Mouse (Mus musculus) liver, adult (tissue): Measurements from ENCODE around the gene Rc3h1.

ENCODE experiments used
- GATA4 ChIP-seq: IDR thresholded peaks from 2 replicates; pipeline ENCODE4 v1.6.1; 2014; ENCODE audit warnings: mild to moderate bottlenecking, low read length; ENCODE audit not compliant: insufficient replicate concordance

Gene Rc3h1

GRCm38 (mm10) chr1:160921938-160922337, 15.7 kb downstream of the Rc3h1 start:
- no peak for TF ChIP-seq GATA4

- TF ChIP-seq GATA4, result no peak
Observed at GRCm38 (mm10) chr1:160931320-160931719, 25.1 kb downstream of the Rc3h1 start.

GRCm38 (mm10) chr1:160933896-160934482, 27.8 kb downstream of the Rc3h1 start:
- no peak for TF ChIP-seq GATA4

- TF ChIP-seq GATA4, result no peak
Observed at GRCm38 (mm10) chr1:160935551-160935950, 29.3 kb downstream of the Rc3h1 start.

GRCm38 (mm10) chr1:160963199-160963598, 57.0 kb downstream of the Rc3h1 start:
- no peak for TF ChIP-seq GATA4

- no peak for TF ChIP-seq GATA4
Observed at GRCm38 (mm10) chr1:160967268-160967667, 61.0 kb downstream of the Rc3h1 start.

- TF ChIP-seq GATA4, result no peak
Observed at GRCm38 (mm10) chr1:160968643-160969042, 62.4 kb downstream of the Rc3h1 start.

- no peak for TF ChIP-seq GATA4
Observed at GRCm38 (mm10) chr1:160978071-160978735, 72.0 kb downstream of the Rc3h1 start, which contains the start of gene Serpinc1. TSS of gene Serpinc1 (plus strand) at chr1:160978585.

GRCm38 (mm10) chr1:160980021-160980420, 73.8 kb downstream of the Rc3h1 start:
- no peak for TF ChIP-seq GATA4

GRCm38 (mm10) chr1:160980537-160981234, 74.5 kb downstream of the Rc3h1 start:
- no peak for TF ChIP-seq GATA4

GRCm38 (mm10) chr1:160981337-160981736, 75.1 kb downstream of the Rc3h1 start:
- TF ChIP-seq GATA4, result no peak

GRCm38 (mm10) chr1:160982887-160983286, 76.7 kb downstream of the Rc3h1 start:
- TF ChIP-seq GATA4, result no peak

GRCm38 (mm10) chr1:160985477-160985876, 79.3 kb downstream of the Rc3h1 start:
- TF ChIP-seq GATA4, result no peak

- TF ChIP-seq GATA4, result no peak
Observed at GRCm38 (mm10) chr1:160986881-160987635, 80.8 kb downstream of the Rc3h1 start.

- TF ChIP-seq GATA4, result no peak
Observed at GRCm38 (mm10) chr1:160989395-160989794, 83.2 kb downstream of the Rc3h1 start.
